Mouse (Mus musculus) midbrain, embryonic 16.5 days (tissue): ENCODE results near the gene Ptafr. TPM values are rescaled to one million over a fixed set of nuclear protein-coding genes. Genes with fewer than 3 reads are reported as not detected.

Source experiments
- ATAC-seq: fragments of 200-750 bp; cut with Nextera tagmentation; 2 replicates; pipeline ENCODE4 v1.8.0; 2017; ENCODE audit warnings: moderate TSS enrichment
- H3K27ac ChIP-seq: fragments of 300-500 bp; sonication (generic); 2 replicates; pipeline ENCODE4 v1.5.1; 2014; ENCODE audit warnings: mild to moderate bottlenecking, low read length, mixed read lengths
- H3K27me3 ChIP-seq: fragments of 300-500 bp; sonication (generic); 2 replicates; pipeline ENCODE4 v1.6.1; 2014; ENCODE audit warnings: low read depth, low read length, mixed read lengths; ENCODE audit not compliant: control insufficient read depth, insufficient read depth
- H3K36me3 ChIP-seq: fragments of 300-500 bp; sonication (generic); 2 replicates; pipeline ENCODE4 v1.6.1; 2014; ENCODE audit warnings: mild to moderate bottlenecking, low read length, moderate library complexity, mixed read lengths; ENCODE audit not compliant: control insufficient read depth, insufficient read depth
- H3K4me1 ChIP-seq: fragments of 300-500 bp; sonication (generic); 2 replicates; pipeline ENCODE4 v1.6.1; 2014; ENCODE audit warnings: mild to moderate bottlenecking, low read length, mixed read lengths; ENCODE audit not compliant: control insufficient read depth, insufficient read depth
- H3K4me2 ChIP-seq: fragments of 300-500 bp; sonication (generic); 2 replicates; pipeline ENCODE4 v1.6.1; 2014; ENCODE audit warnings: mild to moderate bottlenecking, low read length, mixed read lengths
- H3K4me3 ChIP-seq: fragments of 300-500 bp; sonication (generic); 2 replicates; pipeline ENCODE4 v1.5.1; 2014; ENCODE audit warnings: low read depth, mild to moderate bottlenecking, low read length, moderate library complexity, mixed read lengths
- H3K9ac ChIP-seq: fragments of 300-500 bp; sonication (generic); 2 replicates; pipeline ENCODE4 v1.6.1; 2014; ENCODE audit warnings: low read depth, low read length, mixed read lengths
- H3K9me3 ChIP-seq: fragments of 300-500 bp; sonication (generic); replicated peaks from 2 replicates; pipeline ENCODE4 v1.6.1; 2014; ENCODE audit warnings: mild to moderate bottlenecking, low read length, mixed read lengths; ENCODE audit not compliant: control insufficient read depth, poor library complexity, severe bottlenecking
- WGBS: fragments of 180-500 bp; shearing (Covaris S2); extraction: QIAGEN DNeasy Blood & Tissue Kit; methylation state at CpG from one replicate; pipeline ENCODE4 v1.1.7; 2014; 5-methylcytosine and 5-hydroxymethylcytosine counted together
- polyA plus RNA-seq: library from polyadenylated mRNA; unstranded; fragments of >200 nt; fragmentation: Nextera tagmentation; extraction: Ambion mirVana; gene quantifications from 2 replicates; pipeline ENCODE4 v1.2.1, GENCODE M21; 2015

Ptafr gene
- polyA plus RNA-seq: 0.36 and 0.54 TPM in 2 replicates

- no peaks in the 10 kb centered on the region for H3K9me3 ChIP-seq
- 40% methylated on average over 4 of the region's 4 CpGs for WGBS
- ATAC-seq: no peak
These were observed at the start of gene Ptafr for GRCm38 (mm10) chr4:132563965-132564364. Gene Ptafr (plus strand): TSS chr4:132564067.

GRCm38 (mm10) chr4:132514555-132515135, 49.2 kb upstream of the Ptafr start:
- Histone ChIP-seq H3K4me1 (peaks cover 8% of the 10 kb centered on the region; the same call in 1 of the 2 replicates), H3K36me3 (no peaks in the 10 kb centered on the region), H3K4me3 (peak overlapping the region; percentile 37), H3K27ac (peak overlapping the region; percentile 48; the same call in 1 of the 2 replicates), H3K9me3 (no peaks in the 10 kb centered on the region), H3K4me2 (peak overlapping the region; percentile 89), H3K9ac (peak overlapping the region; percentile 30; the same call in 1 of the 2 replicates), H3K27me3 (peaks cover 3% of the 10 kb centered on the region)
- ATAC-seq: no peak
- 1% methylated on average over 21 of the region's 21 CpGs for WGBS

More at GRCm38 (mm10) chr4:132563965-132564364, at the start of gene Ptafr:
- Histone ChIP-seq H3K4me2 (no peak within 1 kb of the TSS), H3K27ac (no peak within 1 kb of the TSS), H3K9ac (no peak within 1 kb of the TSS), H3K27me3 (no peaks in the 10 kb centered on the region), H3K4me1 (no peaks in the 10 kb centered on the region), H3K4me3 (no peak within 1 kb of the TSS), H3K36me3 (no peaks in the 10 kb centered on the region)

GRCm38 (mm10) chr4:132515369-132516155, 48.3 kb upstream of the Ptafr start:
- Histone ChIP-seq H3K27ac (peak overlapping the region; percentile 48), H3K36me3 (no peaks in the 10 kb centered on the region), H3K4me1 (peaks cover 8% of the 10 kb centered on the region; the same call in 1 of the 2 replicates), H3K27me3 (peaks cover 3% of the 10 kb centered on the region), H3K4me2 (peak overlapping the region; percentile 89), H3K9me3 (no peaks in the 10 kb centered on the region), H3K4me3 (peak overlapping the region; percentile 37), H3K9ac (0 out of 2 replicates have a peak overlapping the region, but pooled peaks have one; percentile 4)
- peak; percentile 95 for ATAC-seq
- 20% methylated on average over 22 of the region's 22 CpGs for WGBS

- Histone ChIP-seq H3K27ac (no peak overlapping the region), H3K9me3 (no peaks in the 10 kb centered on the region), H3K36me3 (no peaks in the 10 kb centered on the region), H3K4me3 (no peak overlapping the region), H3K4me1 (peaks cover 8% of the 10 kb centered on the region; the same call in 1 of the 2 replicates), H3K9ac (no peak overlapping the region), H3K27me3 (peaks cover 3% of the 10 kb centered on the region), H3K4me2 (no peak overlapping the region)
- ATAC-seq: no peak
- 88% methylated on average over 8 of the region's 8 CpGs for WGBS
These were observed 45.8 kb upstream of the Ptafr start for GRCm38 (mm10) chr4:132518066-132518465.

GRCm38 (mm10) chr4:132519188-132519587, 44.7 kb upstream of the Ptafr start:
- Histone ChIP-seq H3K27ac (no peak overlapping the region), H3K4me2 (no peak overlapping the region), H3K9ac (no peak overlapping the region), H3K4me1 (peaks cover 8% of the 10 kb centered on the region; the same call in 1 of the 2 replicates), H3K36me3 (no peaks in the 10 kb centered on the region), H3K27me3 (no peaks in the 10 kb centered on the region), H3K9me3 (no peaks in the 10 kb centered on the region), H3K4me3 (no peak overlapping the region)
- ATAC-seq: no peak
- WGBS: 94% methylated on average over 3 of the region's 3 CpGs

GRCm38 (mm10) chr4:132524321-132524741, 39.5 kb upstream of the Ptafr start:
- Histone ChIP-seq H3K27me3 (no peaks in the 10 kb centered on the region), H3K27ac (no peak overlapping the region), H3K9ac (no peak overlapping the region), H3K4me1 (no peaks in the 10 kb centered on the region; the same call in 1 of the 2 replicates), H3K4me3 (no peak overlapping the region), H3K4me2 (no peak overlapping the region), H3K9me3 (no peaks in the 10 kb centered on the region), H3K36me3 (no peaks in the 10 kb centered on the region)
- no peak for ATAC-seq
- 9% methylated on average over 11 of the region's 11 CpGs for WGBS

- Histone ChIP-seq H3K4me2 (no peak overlapping the region), H3K4me3 (no peak overlapping the region), H3K9me3 (no peaks in the 10 kb centered on the region), H3K27me3 (no peaks in the 10 kb centered on the region), H3K27ac (no peak overlapping the region), H3K9ac (no peak overlapping the region), H3K36me3 (no peaks in the 10 kb centered on the region), H3K4me1 (no peaks in the 10 kb centered on the region; the same call in 1 of the 2 replicates)
- WGBS: 36% methylated on average over 6 of the region's 6 CpGs
- no peak for ATAC-seq
These were observed 39.1 kb upstream of the Ptafr start for GRCm38 (mm10) chr4:132524808-132525207.

GRCm38 (mm10) chr4:132526678-132527077, 37.2 kb upstream of the Ptafr start:
- Histone ChIP-seq H3K27ac (no peak overlapping the region), H3K36me3 (peaks cover 12% of the 10 kb centered on the region), H3K4me2 (no peak overlapping the region), H3K4me1 (peaks cover 6% of the 10 kb centered on the region), H3K9ac (no peak overlapping the region), H3K27me3 (no peaks in the 10 kb centered on the region), H3K9me3 (no peaks in the 10 kb centered on the region), H3K4me3 (no peak overlapping the region)
- no peak for ATAC-seq
- WGBS: 36% methylated on average over 2 of the region's 2 CpGs
